In the genomic region with DNA sequence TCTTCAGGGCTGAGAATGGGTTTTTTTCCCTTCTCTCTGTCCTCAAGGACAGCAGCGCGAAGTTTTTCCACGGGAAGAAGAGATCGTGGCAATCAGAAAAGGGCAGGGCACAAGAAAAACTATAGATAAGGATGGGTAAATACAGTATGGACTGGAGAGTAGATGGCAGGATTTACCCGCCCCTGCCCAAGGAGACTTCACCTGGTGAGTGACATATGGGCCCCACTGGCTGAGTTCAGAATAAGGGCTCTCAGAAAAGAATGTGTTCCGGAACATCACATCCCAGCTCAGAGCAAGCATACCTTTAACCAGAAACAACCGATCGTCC, we compare ENCODE assay signal across 7 mouse cellular contexts. TPM values are rescaled to one million over a fixed set of nuclear protein-coding genes. Genes with fewer than 3 reads are reported as not detected.
A peak's percentile ranks its signal among the peaks of the same experiment; 100 is the strongest.
DNase-seq lines count a peak whose midpoint lies in the region; ATAC-seq and TF ChIP-seq lines count a peak whose summit lies in the region.

No protein-coding gene starts in this region.

- no peak for DNase-seq in testis, postnatal 10 days (ENCODE audit: low spot score)
- DNase-seq in forebrain, embryonic 11.5 days (ENCODE audit: low spot score): no peak
- DNase-seq in stomach, postnatal 0 days (ENCODE audit: low spot score): no peak
- DNase-seq in adrenal gland, postnatal 25 days: no peak
- DNase-seq in cerebellum, postnatal 14 days: no peak

- peak overlapping the region; percentile 70 for H3K9ac ChIP-seq in forebrain, embryonic 11.5 days (ENCODE audit: low read length)
- H3K9ac ChIP-seq in liver, embryonic 12.5 days: peak overlapping the region; percentile 79
- peak overlapping the region; percentile 69 for H3K9ac ChIP-seq in stomach, postnatal 0 days (ENCODE audit: low read length)

- no peak for TF ChIP-seq CTCF in testis, adult 2 months (IDR thresholded peaks at IDR 0.05; ENCODE audit: control insufficient read depth, insufficient read depth, insufficient replicate concordance, low read depth, low read length)
- no peak for TF ChIP-seq CTCF in stomach, postnatal 0 days (IDR thresholded peaks at IDR 0.05; ENCODE audit: low read depth)

- H3K9me3 ChIP-seq in forebrain, embryonic 11.5 days (ENCODE audit: control insufficient read depth, low read length): no peaks in the 10 kb centered on the region
- no peaks in the 10 kb centered on the region for H3K9me3 ChIP-seq in liver, embryonic 12.5 days (replicated peaks)
- no peaks in the 10 kb centered on the region for H3K9me3 ChIP-seq in stomach, postnatal 0 days (ENCODE audit: control insufficient read depth, low read length)

- peaks cover 5% of the 10 kb centered on the region for H3K4me1 ChIP-seq in testis, adult 2 months (ENCODE audit: control insufficient read depth, insufficient read depth, low read length)
- H3K4me1 ChIP-seq in forebrain, embryonic 11.5 days (replicated peaks; ENCODE audit: control insufficient read depth, insufficient read depth, low read length): no peaks in the 10 kb centered on the region
- H3K4me1 ChIP-seq in liver, embryonic 12.5 days: peaks cover 17% of the 10 kb centered on the region
- no peaks in the 10 kb centered on the region for H3K4me1 ChIP-seq in stomach, postnatal 0 days (replicated peaks; ENCODE audit: control insufficient read depth, insufficient read depth)

- no peak for TF ChIP-seq POLR2A in testis, adult 2 months (IDR thresholded peaks at IDR 0.05; ENCODE audit: control insufficient read depth, low read depth, low read length)

- H3K4me3 ChIP-seq in testis, adult 2 months (ENCODE audit: control insufficient read depth, low read depth, low read length): peak overlapping the region; percentile 97
- H3K4me3 ChIP-seq in forebrain, embryonic 11.5 days (ENCODE audit: low read depth, low read length): peak overlapping the region; percentile 50
- H3K4me3 ChIP-seq in liver, embryonic 12.5 days: peak overlapping the region; percentile 76
- H3K4me3 ChIP-seq in stomach, postnatal 0 days (ENCODE audit: low read depth, low read length): peak overlapping the region; percentile 62

- H3K4me2 ChIP-seq in forebrain, embryonic 11.5 days (ENCODE audit: low read depth, low read length, severe bottlenecking): peak overlapping the region; percentile 48
- peak overlapping the region; percentile 79 for H3K4me2 ChIP-seq in liver, embryonic 12.5 days
- peak overlapping the region; percentile 72 for H3K4me2 ChIP-seq in stomach, postnatal 0 days (replicated peaks; ENCODE audit: low read depth)

- no peak for TF ChIP-seq EP300 in stomach, postnatal 0 days (optimal IDR thresholded peaks at IDR 0.05)

- H3K27ac ChIP-seq in testis, adult 2 months (ENCODE audit: control insufficient read depth, insufficient read depth, low read depth, low read length): peak overlapping the region; percentile 75
- H3K27ac ChIP-seq in forebrain, embryonic 11.5 days (ENCODE audit: low read depth, low read length): no peak overlapping the region
- peak overlapping the region; percentile 75 for H3K27ac ChIP-seq in liver, embryonic 12.5 days
- peak overlapping the region; percentile 92 for H3K27ac ChIP-seq in stomach, postnatal 0 days (replicated peaks)

- H3K27me3 ChIP-seq in testis, adult 2 months (ENCODE audit: control insufficient read depth, insufficient read depth, low read length): no peaks in the 10 kb centered on the region
- H3K27me3 ChIP-seq in forebrain, embryonic 11.5 days (ENCODE audit: control insufficient read depth, insufficient read depth, low read length): no peaks in the 10 kb centered on the region
- peaks cover 14% of the 10 kb centered on the region for H3K27me3 ChIP-seq in liver, embryonic 12.5 days (replicated peaks)
- no peaks in the 10 kb centered on the region for H3K27me3 ChIP-seq in stomach, postnatal 0 days (ENCODE audit: control insufficient read depth, insufficient read depth, low read length)

- WGBS in forebrain, embryonic 11.5 days: 2% methylated on average over 8 of the region's 8 CpGs
- WGBS in liver, embryonic 12.5 days (ENCODE audit: insufficient replicate concordance): under 1% methylated on average over 8 of the region's 8 CpGs
- WGBS in stomach, postnatal 0 days: 0% methylated on average over 8 of the region's 8 CpGs

- no peaks in the 10 kb centered on the region for H3K36me3 ChIP-seq in testis, adult 2 months (ENCODE audit: control insufficient read depth, insufficient read depth, low read length)
- H3K36me3 ChIP-seq in forebrain, embryonic 11.5 days (ENCODE audit: control insufficient read depth, insufficient read depth, low read length): no peaks in the 10 kb centered on the region
- peaks cover 5% of the 10 kb centered on the region; the same call in 1 of the 2 replicates for H3K36me3 ChIP-seq in liver, embryonic 12.5 days
- H3K36me3 ChIP-seq in stomach, postnatal 0 days (ENCODE audit: control insufficient read depth, insufficient read depth, low read length): no peaks in the 10 kb centered on the region; the same call in 1 of the 2 replicates

- peak; percentile 55 for ATAC-seq in forebrain, embryonic 11.5 days (replicated peaks; ENCODE audit: low FRiP score)
- peak; percentile 76 for ATAC-seq in liver, embryonic 12.5 days
- peak; percentile 63 for ATAC-seq in stomach, postnatal 0 days (ENCODE audit: low FRiP score, low TSS enrichment)

RNA-seq across cellular contexts. Expression of gene Tmem242, which starts 0.3 kb away (rescaled TPM):
- polyA plus RNA-seq in testis, adult 2 months (2012; rRNA removed): 12.1 and 13.4 TPM in 2 replicates
- 140 and 141 TPM in 2 replicates for polyA plus RNA-seq in forebrain, embryonic 11.5 days (2014; fragmentation: Nextera tagmentation; extraction: Ambion mirVana)
- 52.6 and 52.8 TPM in 2 replicates for polyA plus RNA-seq in liver, embryonic 12.5 days (2016; fragmentation: Nextera tagmentation; extraction: Ambion mirVana)
- polyA plus RNA-seq in stomach, postnatal 0 days (2015; fragmentation: Nextera tagmentation; extraction: Ambion mirVana): 101 TPM in 2 replicates
- 90.7 and 118 TPM in 2 replicates for total RNA-seq in adrenal gland, postnatal 25 days (2021)

RNA-seq across cellular contexts. Expression of gene Ldhal6b, which starts 21.2 kb away (rescaled TPM):
- polyA plus RNA-seq in testis, adult 2 months (2012; rRNA removed): 766 and 866 TPM in 2 replicates
- not detected in 2 replicates for polyA plus RNA-seq in forebrain, embryonic 11.5 days (2014; fragmentation: Nextera tagmentation; extraction: Ambion mirVana)
- not detected in 2 replicates for polyA plus RNA-seq in liver, embryonic 12.5 days (2016; fragmentation: Nextera tagmentation; extraction: Ambion mirVana)
- polyA plus RNA-seq in stomach, postnatal 0 days (2015; fragmentation: Nextera tagmentation; extraction: Ambion mirVana): 0.06 TPM in 1 of 2 replicates, not detected in the other
- 1.6 and 2.1 TPM in 2 replicates for total RNA-seq in adrenal gland, postnatal 25 days (2021)

RNA-seq across cellular contexts. Expression of gene Zdhhc14, which starts 52.6 kb away (rescaled TPM):
- 3.3 and 3.9 TPM in 2 replicates for polyA plus RNA-seq in testis, adult 2 months (2012; rRNA removed)
- polyA plus RNA-seq in forebrain, embryonic 11.5 days (2014; fragmentation: Nextera tagmentation; extraction: Ambion mirVana): 2.3 and 2.4 TPM in 2 replicates
- polyA plus RNA-seq in liver, embryonic 12.5 days (2016; fragmentation: Nextera tagmentation; extraction: Ambion mirVana): 10.6 and 11.8 TPM in 2 replicates
- polyA plus RNA-seq in stomach, postnatal 0 days (2015; fragmentation: Nextera tagmentation; extraction: Ambion mirVana): 1.7 and 2.2 TPM in 2 replicates
- total RNA-seq in adrenal gland, postnatal 25 days (2021): 3.9 and 4.8 TPM in 2 replicates

Comparison
In these comparisons a context has a peak if more than half of its experiments do, and no peak if none do; other contexts are left out.
1. RNA of gene Ldhal6b, which starts 21.2 kb away (polyA plus RNA-seq): 766 to 866 TPM in testis, adult 2 months; not detected in forebrain, embryonic 11.5 days, not detected in liver, embryonic 12.5 days and 0.06 TPM in stomach, postnatal 0 days; every median in the first group is over 100 times any median in the second.
2. Peak in every context shown above with its lines, with median percentiles within 50 percentile points of each other: H3K4me3 ChIP-seq, ATAC-seq, H3K4me2 ChIP-seq and H3K9ac ChIP-seq.